Mouse (Mus musculus) embryo, embryonic 9.5 days (tissue): ENCODE data around the gene Crip3.

Experiments used
- DNase-seq: peaks from one replicate; pipeline ENCODE4 v3.0.0-alpha.2; 2017; ENCODE audit errors: extremely low spot score

Crip3 gene

GRCm38 (mm10) chr17:46455110-46455691 lies 26.5 kb downstream of the Crip3 start:
- DNase-seq = no peak

GRCm38 (mm10) chr17:46457791-46458190 lies 29.1 kb downstream of the Crip3 start:
- DNase-seq = no peak

- DNase-seq = no peak
These were observed 29.7 kb downstream of the Crip3 start for GRCm38 (mm10) chr17:46458439-46458838.

- peak; percentile 32 for DNase-seq
These were observed 31.9 kb downstream of the Crip3 start for GRCm38 (mm10) chr17:46460673-46461072.

- DNase-seq = peak; percentile 31
These were observed 32.6 kb downstream of the Crip3 start for GRCm38 (mm10) chr17:46461347-46461746.

- DNase-seq = no peak
These were observed 33.5 kb downstream of the Crip3 start for GRCm38 (mm10) chr17:46462226-46462625.

- DNase-seq = no peak
These were observed 39.1 kb downstream of the Crip3 start for GRCm38 (mm10) chr17:46467830-46468229.

- no peak for DNase-seq
These were observed 47.9 kb downstream of the Crip3 start for GRCm38 (mm10) chr17:46476601-46477000.

- no peak for DNase-seq
These were observed 48.6 kb downstream of the Crip3 start for GRCm38 (mm10) chr17:46477286-46477685.
